Mouse (Mus musculus) midbrain, embryonic 13.5 days (tissue): ENCODE results near the gene BC034090. TPM values are rescaled to one million over a fixed set of nuclear protein-coding genes. Genes with fewer than 3 reads are reported as not detected.

Source experiments
- ATAC-seq: fragments of 200-750 bp; cut with Nextera tagmentation; 2 replicates; pipeline ENCODE4 v1.8.0; 2017; ENCODE audit warnings: mild to moderate bottlenecking, moderate TSS enrichment, moderate library complexity
- H3K27ac ChIP-seq: fragments of 300-500 bp; sonication (generic); 2 replicates; pipeline ENCODE4 v1.5.1; 2015; ENCODE audit warnings: inconsistent platforms, mild to moderate bottlenecking, moderate library complexity
- H3K27me3 ChIP-seq: fragments of 300-500 bp; sonication (generic); 2 replicates; pipeline ENCODE4 v1.6.1; 2015; ENCODE audit warnings: mild to moderate bottlenecking, inconsistent platforms
- H3K36me3 ChIP-seq: fragments of 300-500 bp; sonication (generic); 2 replicates; pipeline ENCODE4 v1.6.1; 2015; ENCODE audit warnings: mild to moderate bottlenecking, inconsistent platforms
- H3K4me1 ChIP-seq: fragments of 300-500 bp; sonication (generic); replicated peaks from 2 replicates; pipeline ENCODE4 v1.6.1; 2015; ENCODE audit warnings: inconsistent platforms
- H3K4me2 ChIP-seq: fragments of 300-500 bp; sonication (generic); replicated peaks from 2 replicates; pipeline ENCODE4 v1.6.1; 2015; ENCODE audit warnings: moderate library complexity, mild to moderate bottlenecking, inconsistent platforms
- H3K4me3 ChIP-seq: fragments of 300-500 bp; sonication (generic); replicated peaks from 2 replicates; pipeline ENCODE4 v1.5.1; 2015; ENCODE audit warnings: mild to moderate bottlenecking, inconsistent platforms
- H3K9ac ChIP-seq: fragments of 300-500 bp; sonication (generic); replicated peaks from 2 replicates; pipeline ENCODE4 v1.6.1; 2015; ENCODE audit warnings: mild to moderate bottlenecking, inconsistent platforms
- H3K9me3 ChIP-seq: fragments of 300-500 bp; sonication (generic); 2 replicates; pipeline ENCODE4 v1.6.1; 2016; ENCODE audit warnings: mild to moderate bottlenecking, inconsistent platforms
- WGBS: fragments of 180-500 bp; shearing (Covaris S2); methylation state at CpG from one replicate; pipeline ENCODE4 v1.1.7; 2015; 5-methylcytosine and 5-hydroxymethylcytosine counted together
- polyA plus RNA-seq: library from polyadenylated mRNA; unstranded; fragments of >200 nt; fragmentation: Nextera tagmentation; extraction: Ambion mirVana; gene quantifications from 2 replicates; pipeline ENCODE4 v1.2.1, GENCODE M21; 2015

Gene BC034090
- polyA plus RNA-seq, 1 experiment from 2014 or later: 5.5 TPM

DNA sequence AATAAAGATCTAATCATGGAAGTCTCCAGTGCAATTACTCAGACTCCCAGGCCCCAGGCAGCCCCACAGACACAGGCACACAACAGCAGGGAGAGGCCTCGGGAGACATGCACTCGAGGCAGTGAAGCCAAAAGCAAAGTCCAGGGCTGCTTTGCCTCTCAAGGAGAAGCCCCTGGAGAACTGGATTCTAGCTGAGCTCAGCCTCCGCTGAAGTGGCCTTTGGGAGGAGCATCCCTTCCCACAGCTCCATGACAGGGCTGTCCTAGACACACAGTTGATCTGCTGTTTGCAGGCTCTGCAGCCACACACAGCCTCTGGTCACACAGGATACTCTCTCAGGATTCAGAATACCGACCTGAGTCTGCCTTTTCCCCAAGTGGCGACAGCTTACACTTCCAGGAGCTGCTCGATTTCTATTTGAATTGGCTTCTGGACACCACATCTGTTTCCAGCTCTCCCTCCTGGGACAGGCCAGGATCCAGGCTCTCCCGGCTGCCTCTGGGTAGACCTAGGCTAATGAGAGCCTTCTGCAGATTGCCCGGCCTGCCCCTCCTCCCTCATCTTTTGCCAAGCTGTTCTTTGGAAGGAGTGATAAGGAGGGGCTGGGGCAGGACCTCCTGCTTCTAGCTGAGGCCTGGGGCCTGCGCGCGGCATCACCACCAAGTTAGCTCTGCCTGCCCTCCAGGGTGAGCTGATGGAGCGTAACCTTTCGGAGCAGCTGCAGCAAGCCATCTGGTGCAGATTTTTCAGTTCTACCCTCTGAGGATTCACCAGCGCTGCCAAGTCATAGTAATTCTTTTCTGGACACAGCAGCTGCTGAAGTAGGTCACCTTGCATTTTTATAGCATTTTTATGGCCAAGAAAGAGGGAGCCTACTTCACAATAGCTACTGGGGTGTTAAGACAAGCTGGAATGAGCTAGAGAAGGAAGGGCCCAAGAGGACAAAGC is 14.5 kb downstream of the BC034090 start:
- Histone ChIP-seq H3K9ac (peak overlapping the region; percentile 44; the same call in 1 of the 2 replicates), H3K4me1 (peaks cover 80% of the 10 kb centered on the region)
- peak; percentile 71 for ATAC-seq

GRCm38 (mm10) chr1:155223849-155224554 is 20.2 kb downstream of the BC034090 start:
- H3K4me1 ChIP-seq: peaks cover 60% of the 10 kb centered on the region
- peak; percentile 78 for ATAC-seq
- no peaks in the 10 kb centered on the region for H3K36me3 ChIP-seq
- H3K4me3 ChIP-seq: no peak overlapping the region
- WGBS: 28% methylated on average over 16 of the region's 16 CpGs
- H3K9ac ChIP-seq: no peak overlapping the region
- H3K9me3 ChIP-seq: no peaks in the 10 kb centered on the region
- H3K4me2 ChIP-seq: no peak overlapping the region
- no peak overlapping the region for H3K27ac ChIP-seq
- no peaks in the 10 kb centered on the region; the same call in 1 of the 2 replicates for H3K27me3 ChIP-seq

More for the DNA sequence above, 14.5 kb downstream of the BC034090 start:
- Histone ChIP-seq H3K4me3 (no peak overlapping the region), H3K9me3 (no peaks in the 10 kb centered on the region), H3K4me2 (peak overlapping the region; percentile 3; the same call in 1 of the 2 replicates), H3K36me3 (no peaks in the 10 kb centered on the region), H3K27me3 (no peaks in the 10 kb centered on the region; the same call in 1 of the 2 replicates), H3K27ac (peak overlapping the region; percentile 90)
- 8% methylated on average over 14 of the region's 14 CpGs for WGBS

DNA sequence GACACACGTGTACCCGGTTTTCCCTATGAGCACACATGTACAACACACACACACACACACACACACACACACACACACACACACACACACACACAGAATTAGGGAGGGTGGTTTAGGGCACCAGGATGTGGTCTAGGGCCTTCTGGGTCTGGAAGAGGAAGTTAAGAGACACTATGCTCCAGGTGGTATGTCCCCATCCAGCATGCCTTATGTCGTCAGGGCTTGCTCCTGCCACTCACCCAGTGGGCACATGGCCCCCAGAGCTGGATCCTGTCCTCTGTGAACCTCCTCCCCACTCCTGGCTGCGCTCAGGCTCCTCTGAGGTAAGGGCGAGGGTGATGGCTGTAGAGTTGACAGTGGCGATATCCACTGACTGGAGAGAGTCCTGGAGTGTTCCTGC is 21.2 kb downstream of the BC034090 start:
- ATAC-seq: no peak

DNA sequence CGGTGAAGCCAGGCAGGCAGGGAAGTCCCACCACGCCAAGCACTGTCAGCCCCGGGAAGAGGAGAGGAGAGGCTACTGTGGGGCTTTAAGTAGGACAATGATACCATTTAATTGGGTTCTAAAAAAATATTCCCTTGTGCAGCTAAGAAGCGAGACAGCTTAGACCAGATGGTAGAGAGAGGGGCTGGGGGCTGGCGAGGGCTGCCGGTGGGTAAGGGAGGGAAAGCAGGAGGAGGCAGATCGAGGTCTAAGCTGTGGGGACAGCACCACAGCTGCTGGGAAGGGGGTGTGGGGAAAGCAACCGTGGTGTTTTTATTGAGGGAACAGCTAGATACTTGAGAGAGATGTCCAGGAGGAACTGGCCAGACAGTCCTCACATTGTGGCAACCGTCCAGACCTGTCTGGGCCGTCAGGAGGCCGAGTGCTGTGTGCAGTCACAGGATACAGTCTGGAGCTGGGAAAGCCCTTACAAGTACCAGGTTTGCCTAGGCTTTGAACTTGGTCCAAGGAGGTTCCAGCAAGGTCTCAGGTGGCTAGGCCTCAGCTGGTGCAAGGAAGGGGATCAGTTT is 22.1 kb downstream of the BC034090 start:
- WGBS: 49% methylated on average over 11 of the region's 11 CpGs
- 0 out of 2 replicates have a peak overlapping the region, but pooled peaks have one; percentile 36 for H3K9ac ChIP-seq

More for the DNA sequence above, 21.2 kb downstream of the BC034090 start:
- Histone ChIP-seq H3K27ac (no peak overlapping the region), H3K4me1 (peaks cover 51% of the 10 kb centered on the region), H3K4me2 (no peak overlapping the region), H3K36me3 (no peaks in the 10 kb centered on the region), H3K27me3 (no peaks in the 10 kb centered on the region; the same call in 1 of the 2 replicates), H3K9me3 (no peaks in the 10 kb centered on the region), H3K4me3 (no peak overlapping the region), H3K9ac (no peak overlapping the region)
- 89% methylated on average over 6 of the region's 6 CpGs for WGBS

GRCm38 (mm10) chr1:155218924-155219323 is 25.3 kb downstream of the BC034090 start:
- H3K9me3 ChIP-seq: no peaks in the 10 kb centered on the region
- no peaks in the 10 kb centered on the region for H3K36me3 ChIP-seq
- WGBS: 72% methylated on average over 5 of the region's 5 CpGs
- no peak overlapping the region for H3K27ac ChIP-seq
- H3K4me1 ChIP-seq: peaks cover 60% of the 10 kb centered on the region
- peaks cover 6% of the 10 kb centered on the region; the same call in 1 of the 2 replicates for H3K27me3 ChIP-seq
- H3K4me2 ChIP-seq: no peak overlapping the region
- no peak for ATAC-seq
- H3K4me3 ChIP-seq: no peak overlapping the region
- H3K9ac ChIP-seq: no peak overlapping the region

More for the DNA sequence above, 22.1 kb downstream of the BC034090 start:
- H3K27me3 ChIP-seq: no peaks in the 10 kb centered on the region; the same call in 1 of the 2 replicates
- no peaks in the 10 kb centered on the region for H3K9me3 ChIP-seq
- no peak overlapping the region for H3K4me2 ChIP-seq
- no peaks in the 10 kb centered on the region for H3K36me3 ChIP-seq
- H3K4me3 ChIP-seq: no peak overlapping the region
- no peak for ATAC-seq
- H3K27ac ChIP-seq: peak overlapping the region; percentile 46
- peaks cover 48% of the 10 kb centered on the region for H3K4me1 ChIP-seq

DNA sequence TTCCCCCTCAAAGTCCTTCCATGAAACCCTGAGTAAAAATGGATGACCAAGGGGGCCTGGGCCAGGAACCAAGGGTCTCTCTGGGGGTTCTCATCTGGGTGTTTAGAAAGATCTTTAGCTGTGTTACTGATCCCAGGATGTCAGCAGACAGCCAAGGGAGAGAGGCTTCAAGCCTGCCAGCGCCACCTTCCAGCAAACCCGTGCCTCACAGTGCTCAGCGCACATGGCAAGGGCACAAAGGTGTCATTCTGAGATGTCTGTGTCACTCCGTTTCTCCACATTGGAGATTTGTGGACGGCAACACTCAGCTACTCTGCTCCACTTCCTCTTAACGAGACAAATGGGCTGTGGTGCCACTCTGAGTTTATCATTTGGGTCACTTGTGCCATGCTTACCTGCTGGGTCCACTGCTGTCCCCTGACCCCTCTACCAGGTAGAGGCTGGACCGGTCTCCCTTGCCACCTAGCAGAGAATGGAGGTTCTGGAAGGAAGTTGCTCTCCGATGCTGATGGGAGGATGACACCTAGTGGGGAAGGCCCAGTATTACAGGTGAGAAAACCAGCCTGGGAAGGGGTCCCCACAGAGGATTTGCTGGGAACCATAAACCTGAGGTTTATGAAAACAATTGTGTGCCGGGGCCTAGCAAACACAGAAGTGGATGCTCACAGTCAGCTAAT is 26.2 kb downstream of the BC034090 start:
- Histone ChIP-seq H3K27ac (no peak overlapping the region), H3K9me3 (no peaks in the 10 kb centered on the region), H3K4me3 (no peak overlapping the region), H3K36me3 (no peaks in the 10 kb centered on the region), H3K9ac (no peak overlapping the region), H3K4me2 (no peak overlapping the region), H3K27me3 (peaks cover 6% of the 10 kb centered on the region; the same call in 1 of the 2 replicates), H3K4me1 (peaks cover 63% of the 10 kb centered on the region)
- no peak for ATAC-seq
- 47% methylated on average over 9 of the region's 9 CpGs for WGBS

DNA sequence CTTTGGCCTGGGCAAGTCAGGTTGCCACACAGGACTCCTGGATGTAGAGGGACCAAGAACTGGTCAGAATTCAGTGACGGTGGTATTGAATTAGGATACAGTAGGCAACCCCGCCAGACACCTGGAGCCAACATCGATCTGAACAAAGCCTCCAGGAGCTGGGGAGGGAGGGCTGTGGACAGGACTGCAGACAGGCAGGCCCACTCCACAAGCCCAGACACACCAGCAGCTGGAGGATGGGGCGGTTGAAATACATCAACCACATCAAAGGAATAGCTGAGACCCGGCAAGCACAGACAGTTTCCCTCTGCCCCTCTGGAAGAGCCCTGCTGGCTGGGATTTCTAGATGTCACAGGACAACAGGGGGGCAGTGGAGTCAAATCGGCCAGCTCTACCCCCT is 27.4 kb downstream of the BC034090 start:
- H3K4me3 ChIP-seq: no peak overlapping the region
- H3K36me3 ChIP-seq: no peaks in the 10 kb centered on the region
- H3K4me2 ChIP-seq: no peak overlapping the region
- H3K9me3 ChIP-seq: no peaks in the 10 kb centered on the region
- H3K9ac ChIP-seq: no peak overlapping the region
- WGBS: 65% methylated on average over 6 of the region's 6 CpGs
- peaks cover 65% of the 10 kb centered on the region for H3K4me1 ChIP-seq
- H3K27ac ChIP-seq: no peak overlapping the region
- H3K27me3 ChIP-seq: peaks cover 6% of the 10 kb centered on the region; the same call in 1 of the 2 replicates
- ATAC-seq: no peak

DNA sequence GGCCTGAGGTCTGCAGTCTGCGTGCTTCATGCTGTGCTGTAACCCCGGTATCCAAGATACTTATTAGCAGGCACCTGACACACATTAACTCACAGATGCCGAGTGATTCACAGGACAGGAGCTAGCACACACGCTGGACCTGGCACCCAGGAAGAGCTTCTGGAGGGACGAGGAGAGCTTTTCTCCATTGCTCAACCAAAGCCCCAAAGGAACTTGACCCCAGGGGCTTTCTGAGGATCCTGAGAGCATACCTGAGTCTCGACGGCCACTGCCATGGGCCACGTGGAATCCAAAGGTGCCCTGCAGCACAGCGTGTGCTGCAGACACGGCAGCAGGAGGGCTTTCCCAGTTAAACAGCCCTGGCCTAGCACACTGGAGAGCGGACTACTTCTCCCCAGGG is 27.9 kb downstream of the BC034090 start:
- Histone ChIP-seq H3K4me3 (no peak overlapping the region), H3K9me3 (no peaks in the 10 kb centered on the region), H3K4me2 (no peak overlapping the region), H3K36me3 (no peaks in the 10 kb centered on the region), H3K4me1 (peaks cover 65% of the 10 kb centered on the region), H3K9ac (no peak overlapping the region), H3K27ac (no peak overlapping the region), H3K27me3 (peaks cover 6% of the 10 kb centered on the region; the same call in 1 of the 2 replicates)
- no peak for ATAC-seq
- 77% methylated on average over 11 of the region's 11 CpGs for WGBS

DNA sequence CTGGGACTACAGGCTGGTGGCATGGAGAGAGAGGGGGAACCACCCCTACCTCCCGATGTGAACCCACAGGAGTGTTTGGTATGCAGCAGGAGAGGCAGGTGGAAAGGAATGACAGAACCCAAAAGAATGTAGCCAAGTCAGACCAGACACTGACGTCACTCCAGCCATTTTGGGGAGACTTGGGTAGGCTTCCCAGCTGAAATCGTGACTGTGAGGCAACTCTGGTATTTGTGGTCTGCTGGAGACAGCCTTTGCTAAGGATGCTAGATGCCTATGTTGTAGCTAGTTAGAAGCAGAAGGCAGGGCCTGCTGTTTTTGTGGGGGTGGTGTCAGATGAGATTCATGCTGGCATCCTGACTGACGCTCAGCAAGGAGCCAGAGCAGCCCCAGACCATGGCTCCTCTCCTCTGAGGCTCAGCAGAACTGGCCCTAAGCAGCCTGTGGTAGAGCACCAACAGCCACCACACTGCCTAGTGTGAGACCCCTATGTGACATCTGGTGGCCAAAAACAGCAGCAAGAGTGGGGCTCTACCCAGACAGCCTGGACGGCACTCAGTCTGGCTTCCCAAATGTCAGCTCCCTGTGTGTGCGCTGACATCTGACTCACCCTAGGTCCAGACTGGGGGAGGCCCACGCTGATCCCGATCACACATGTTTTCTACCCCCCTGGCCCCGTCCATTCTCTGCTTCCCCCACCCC is 29.0 kb downstream of the BC034090 start:
- Histone ChIP-seq H3K27ac (no peak overlapping the region), H3K4me1 (peaks cover 70% of the 10 kb centered on the region), H3K27me3 (peaks cover 6% of the 10 kb centered on the region), H3K9me3 (no peaks in the 10 kb centered on the region), H3K4me3 (no peak overlapping the region), H3K9ac (no peak overlapping the region), H3K4me2 (no peak overlapping the region), H3K36me3 (no peaks in the 10 kb centered on the region)
- WGBS: 61% methylated on average over 9 of the region's 9 CpGs
- no peak; the same call in 1 of the 2 replicates for ATAC-seq

DNA sequence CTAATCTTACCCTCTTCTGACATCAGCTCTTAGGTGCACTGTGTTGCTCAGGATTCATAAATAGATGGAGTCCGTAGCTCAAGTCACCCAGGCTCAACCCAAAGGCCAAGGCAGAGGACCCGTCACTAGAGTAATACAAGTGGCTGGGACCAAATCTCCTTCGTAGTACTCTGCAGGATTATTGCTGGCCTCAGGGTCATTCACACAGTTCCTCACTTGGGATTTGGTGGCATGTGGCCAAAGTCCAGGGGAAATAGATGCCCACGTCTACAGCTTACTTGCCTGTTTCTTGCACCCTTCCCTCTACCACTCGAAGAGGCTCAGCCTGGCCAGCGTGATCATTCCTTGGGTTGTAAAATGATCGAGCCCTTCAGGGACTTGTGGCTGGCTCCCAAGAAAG is 30.3 kb downstream of the BC034090 start:
- Histone ChIP-seq H3K4me3 (no peak overlapping the region), H3K27me3 (peaks cover 6% of the 10 kb centered on the region), H3K36me3 (no peaks in the 10 kb centered on the region), H3K27ac (no peak overlapping the region; the same call in 1 of the 2 replicates), H3K4me1 (peaks cover 74% of the 10 kb centered on the region), H3K9ac (no peak overlapping the region), H3K4me2 (0 out of 2 replicates have a peak overlapping the region, but pooled peaks have one; percentile 1), H3K9me3 (no peaks in the 10 kb centered on the region)
- WGBS: 69% methylated on average over 7 of the region's 7 CpGs
- ATAC-seq: no peak
